In the genomic region with DNA sequence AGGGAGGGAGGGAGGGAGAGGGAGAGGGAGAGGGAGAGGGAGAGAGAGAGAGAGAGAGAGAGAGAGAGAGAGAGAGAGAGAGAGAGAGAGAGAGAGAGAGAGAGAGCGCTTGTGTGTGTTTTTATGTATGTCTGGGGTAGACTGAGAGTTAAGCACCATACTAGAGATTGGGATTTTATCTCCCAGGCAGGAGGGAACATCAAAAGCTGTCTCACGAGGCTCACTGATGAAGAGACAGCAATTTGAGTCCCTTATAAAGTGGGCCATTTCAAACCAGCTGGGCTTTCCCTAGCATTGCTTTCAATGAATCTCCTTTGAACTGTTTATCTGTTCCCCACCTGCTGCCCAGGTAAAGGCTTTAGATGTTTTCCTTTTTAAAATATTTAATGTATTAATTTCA, we compare ENCODE assay signal across 18 mouse cellular contexts.
"Had no signal": no experiment of that assay in that cellular context is flagged by ENCODE, and none has a peak within 500 bp of the region (broad histone marks: within the 10 kb centered on the region; RNA-seq: fewer than 3 reads in every experiment).

No protein-coding gene starts in this region.

- H3K4me1 ChIP-seq: liver, embryonic 13.5 days; liver, embryonic 15.5 days; megakaryocyte, embryonic 14.5 days; stomach, embryonic 15.5 days had no signal

- H3K36me3 ChIP-seq: liver, embryonic 13.5 days; liver, embryonic 15.5 days; lung, embryonic 15.5 days; midbrain, embryonic 13.5 days; stomach, embryonic 15.5 days had no signal

- ATAC-seq: liver, postnatal 0 days; lung, postnatal 0 days; midbrain, embryonic 13.5 days had no signal

- H3K27ac ChIP-seq: liver, embryonic 13.5 days; liver, embryonic 15.5 days; lung, embryonic 15.5 days; macrophage; midbrain, embryonic 13.5 days; stomach, embryonic 15.5 days had no signal

- H3K4me2 ChIP-seq: liver, embryonic 11.5 days; liver, embryonic 13.5 days; liver, embryonic 15.5 days; lung, embryonic 15.5 days; midbrain, embryonic 13.5 days; stomach, embryonic 15.5 days had no signal

- DNase-seq: liver; liver, embryonic 13.5 days; liver, postnatal 0 days; lung, adult 2 months; lung, postnatal 14 days; lung, postnatal 36 days; right cerebral cortex, postnatal 14 days; thymus, adult 18-20 months; thymus, postnatal 14 days; thymus, postnatal 36 days had no signal

- H3K9me3 ChIP-seq: liver, embryonic 13.5 days; liver, embryonic 15.5 days; lung, embryonic 15.5 days; megakaryocyte, embryonic 14.5 days; midbrain, embryonic 13.5 days; stomach, embryonic 15.5 days had no signal

- H3K27me3 ChIP-seq: liver, embryonic 13.5 days; liver, embryonic 15.5 days; lung, embryonic 15.5 days; megakaryocyte, embryonic 14.5 days; midbrain, embryonic 13.5 days; stomach, embryonic 15.5 days had no signal

- H3K4me3 ChIP-seq: liver, embryonic 13.5 days; liver, embryonic 15.5 days; lung, embryonic 15.5 days; megakaryocyte, embryonic 14.5 days; midbrain, embryonic 13.5 days; stomach, embryonic 15.5 days had no signal

- H3K9ac ChIP-seq: liver, embryonic 13.5 days; liver, embryonic 15.5 days; liver, postnatal 0 days; lung, embryonic 15.5 days; midbrain, embryonic 13.5 days; stomach, embryonic 15.5 days had no signal
